Mouse (Mus musculus) hindbrain, embryonic 16.5 days (tissue): ENCODE data around the gene Kpna6. TPM values are rescaled to one million over a fixed set of nuclear protein-coding genes. Genes with fewer than 3 reads are reported as not detected.

Source experiments
- ATAC-seq: fragments of 200-750 bp; cut with Nextera tagmentation; 2 replicates; pipeline ENCODE4 v1.8.0; 2017; ENCODE audit warnings: moderate TSS enrichment, moderate library complexity
- H3K27ac ChIP-seq: fragments of 300-500 bp; sonication (generic); 2 replicates; pipeline ENCODE4 v1.5.1; 2014; ENCODE audit warnings: low read depth, mild to moderate bottlenecking, control low read depth, low read length, moderate library complexity
- H3K27me3 ChIP-seq: fragments of 300-500 bp; sonication (generic); replicated peaks from 2 replicates; pipeline ENCODE4 v1.6.1; 2014; ENCODE audit warnings: low read length; ENCODE audit not compliant: control insufficient read depth, insufficient read depth
- H3K36me3 ChIP-seq: fragments of 300-500 bp; sonication (generic); 2 replicates; pipeline ENCODE4 v1.6.1; 2014; ENCODE audit warnings: mild to moderate bottlenecking, low read length, moderate library complexity, mixed read lengths; ENCODE audit not compliant: control insufficient read depth, insufficient read depth
- H3K4me1 ChIP-seq: fragments of 300-500 bp; sonication (generic); 2 replicates; pipeline ENCODE4 v1.6.1; 2014; ENCODE audit warnings: low read depth, low read length; ENCODE audit not compliant: control insufficient read depth, insufficient read depth
- H3K4me2 ChIP-seq: fragments of 300-500 bp; sonication (generic); 2 replicates; pipeline ENCODE4 v1.6.1; 2014; ENCODE audit warnings: mild to moderate bottlenecking, low read length, control low read depth, moderate library complexity
- H3K4me3 ChIP-seq: fragments of 300-500 bp; sonication (generic); 2 replicates; pipeline ENCODE4 v1.5.1; 2014; ENCODE audit warnings: mild to moderate bottlenecking, low read length, control low read depth, moderate library complexity
- H3K9ac ChIP-seq: fragments of 300-500 bp; sonication (generic); 2 replicates; pipeline ENCODE4 v1.6.1; 2014; ENCODE audit warnings: low read depth, mild to moderate bottlenecking, control low read depth, low read length, moderate library complexity
- H3K9me3 ChIP-seq: fragments of 300-500 bp; sonication (generic); 2 replicates; pipeline ENCODE4 v1.6.1; 2014; ENCODE audit warnings: mild to moderate bottlenecking, low read length, moderate library complexity; ENCODE audit not compliant: control insufficient read depth
- WGBS: fragments of 180-500 bp; shearing (Covaris S2); extraction: QIAGEN DNeasy Blood & Tissue Kit; methylation state at CpG from one replicate; pipeline ENCODE4 v1.1.7; 2014; 5-methylcytosine and 5-hydroxymethylcytosine counted together
- polyA plus RNA-seq: library from polyadenylated mRNA; unstranded; fragments of >200 nt; fragmentation: Nextera tagmentation; extraction: Ambion mirVana; gene quantifications from 2 replicates; pipeline ENCODE4 v1.2.1, GENCODE M21; 2015

Gene Kpna6
- polyA plus RNA-seq, 1 experiment from 2014 or later = 18.2 TPM

GRCm38 (mm10) chr4:129622803-129623535 is 49.6 kb downstream of the Kpna6 start:
- Histone ChIP-seq H3K36me3 (peaks cover 11% of the 10 kb centered on the region), H3K4me1 (peaks cover 44% of the 10 kb centered on the region)
- 17% methylated on average over 8 of the region's 8 CpGs for WGBS

GRCm38 (mm10) chr4:129622120-129622802 is 50.3 kb downstream of the Kpna6 start:
- peak overlapping the region; percentile 86 for H3K9ac ChIP-seq
- H3K27ac ChIP-seq = peak overlapping the region; percentile 97; the same call in 1 of the 2 replicates
- ATAC-seq = no peak
- peaks cover 4% of the 10 kb centered on the region for H3K36me3 ChIP-seq
- no peaks in the 10 kb centered on the region for H3K27me3 ChIP-seq
- no peaks in the 10 kb centered on the region for H3K9me3 ChIP-seq
- H3K4me3 ChIP-seq = peak overlapping the region; percentile 73
- H3K4me2 ChIP-seq = peak overlapping the region; percentile 73
- WGBS = 70% methylated on average over 11 of the region's 11 CpGs
- peaks cover 45% of the 10 kb centered on the region for H3K4me1 ChIP-seq

More at GRCm38 (mm10) chr4:129622803-129623535, 49.6 kb downstream of the Kpna6 start:
- ATAC-seq = no peak
- Histone ChIP-seq H3K4me2 (peak overlapping the region; percentile 73), H3K27ac (peak overlapping the region; percentile 97), H3K4me3 (peak overlapping the region; percentile 73), H3K9ac (peak overlapping the region; percentile 86), H3K27me3 (no peaks in the 10 kb centered on the region), H3K9me3 (no peaks in the 10 kb centered on the region)

- Histone ChIP-seq H3K4me1 (peaks cover 45% of the 10 kb centered on the region), H3K27me3 (no peaks in the 10 kb centered on the region), H3K9me3 (no peaks in the 10 kb centered on the region), H3K4me3 (no peak overlapping the region), H3K36me3 (no peaks in the 10 kb centered on the region), H3K4me2 (peak overlapping the region; percentile 1; the same call in 1 of the 2 replicates), H3K27ac (no peak overlapping the region), H3K9ac (peak overlapping the region; percentile 5)
- WGBS = 88% methylated on average over 8 of the region's 8 CpGs
- ATAC-seq = no peak
Measured at GRCm38 (mm10) chr4:129621283-129621841, 51.2 kb downstream of the Kpna6 start.

- ATAC-seq = no peak
- Histone ChIP-seq H3K9ac (peak overlapping the region; percentile 5), H3K27me3 (no peaks in the 10 kb centered on the region), H3K27ac (0 out of 2 replicates have a peak overlapping the region, but pooled peaks have one; percentile 48), H3K4me1 (peaks cover 44% of the 10 kb centered on the region), H3K4me2 (0 out of 2 replicates have a peak overlapping the region, but pooled peaks have one; percentile 1), H3K9me3 (no peaks in the 10 kb centered on the region), H3K4me3 (no peak overlapping the region), H3K36me3 (peaks cover 4% of the 10 kb centered on the region; the same call in 1 of the 2 replicates)
- 90% methylated on average over 11 of the region's 11 CpGs for WGBS
Measured at GRCm38 (mm10) chr4:129620419-129621282, 51.9 kb downstream of the Kpna6 start.

GRCm38 (mm10) chr4:129618786-129619691 is 53.5 kb downstream of the Kpna6 start, which contains the start of gene Iqcc:
Gene Iqcc (minus strand): TSS chr4:129619099.
- WGBS = 5% methylated on average over 43 of the region's 44 CpGs
- H3K27ac ChIP-seq = peak within 1 kb of the TSS; percentile 83
- peak; percentile 92 for ATAC-seq
- peaks cover 31% of the 10 kb centered on the region for H3K4me1 ChIP-seq
- H3K27me3 ChIP-seq = no peaks in the 10 kb centered on the region
- peak within 1 kb of the TSS; percentile 69 for H3K4me2 ChIP-seq
- H3K36me3 ChIP-seq = peaks cover 4% of the 10 kb centered on the region; the same call in 1 of the 2 replicates
- H3K9me3 ChIP-seq = no peaks in the 10 kb centered on the region
- peak within 1 kb of the TSS; percentile 77 for H3K9ac ChIP-seq
- H3K4me3 ChIP-seq = peak within 1 kb of the TSS; percentile 50

- Histone ChIP-seq H3K9ac (peak overlapping the region; percentile 77), H3K4me3 (peak overlapping the region; percentile 50), H3K27ac (peak overlapping the region; percentile 83), H3K4me1 (peaks cover 30% of the 10 kb centered on the region), H3K27me3 (no peaks in the 10 kb centered on the region), H3K4me2 (peak overlapping the region; percentile 69), H3K36me3 (peaks cover 4% of the 10 kb centered on the region; the same call in 1 of the 2 replicates), H3K9me3 (no peaks in the 10 kb centered on the region)
- 94% methylated on average over 5 of the region's 5 CpGs for WGBS
- no peak for ATAC-seq
Measured at GRCm38 (mm10) chr4:129618031-129618430, 54.5 kb downstream of the Kpna6 start.

GRCm38 (mm10) chr4:129617121-129617641 is 55.4 kb downstream of the Kpna6 start:
- 97% methylated on average over 7 of the region's 7 CpGs for WGBS
- Histone ChIP-seq H3K4me3 (no peak overlapping the region), H3K27me3 (no peaks in the 10 kb centered on the region), H3K27ac (no peak overlapping the region), H3K4me1 (peaks cover 21% of the 10 kb centered on the region), H3K9ac (no peak overlapping the region), H3K9me3 (no peaks in the 10 kb centered on the region), H3K36me3 (peaks cover 4% of the 10 kb centered on the region; the same call in 1 of the 2 replicates), H3K4me2 (no peak overlapping the region)
- ATAC-seq = no peak
